Mouse (Mus musculus): Measurements from ENCODE around the gene Prkcq. TPM values are rescaled to one million over a fixed set of nuclear protein-coding genes. Genes with fewer than 3 reads are reported as not detected.

The Prkcq gene
- polyA plus RNA-seq, 1 experiment from 2014 or later: 2.8 TPM

- DNase-seq (ENCODE audit: low spot score) (no peak), ATAC-seq (replicated peaks; ENCODE audit: low FRiP score, low TSS enrichment, low read depth) (no peak)
- Histone ChIP-seq H3K36me3 (ENCODE audit: control insufficient read depth, insufficient read depth, low read length) (no peaks in the 10 kb centered on the region), H3K4me2 (ENCODE audit: low read length) (no peak overlapping the region), H3K27me3 (replicated peaks; ENCODE audit: control insufficient read depth, insufficient read depth, low read length) (no peaks in the 10 kb centered on the region), H3K27ac (ENCODE audit: low read depth) (no peak overlapping the region), H3K9me3 (ENCODE audit: control insufficient read depth, low read length) (no peaks in the 10 kb centered on the region), H3K4me1 (replicated peaks; ENCODE audit: control insufficient read depth, insufficient read depth, low read length) (no peaks in the 10 kb centered on the region), H3K4me3 (ENCODE audit: low read depth, low read length) (no peak overlapping the region), H3K9ac (ENCODE audit: low read length) (no peak overlapping the region)
- WGBS: 81% methylated on average over 4 of the region's 4 CpGs
Measured at GRCm38 (mm10) chr2:11189150-11189767, 17.4 kb downstream of the Prkcq start.

- Histone ChIP-seq H3K27ac (ENCODE audit: low read depth) (no peak overlapping the region), H3K27me3 (replicated peaks; ENCODE audit: control insufficient read depth, insufficient read depth, low read length) (no peaks in the 10 kb centered on the region), H3K9ac (ENCODE audit: low read length) (no peak overlapping the region), H3K36me3 (ENCODE audit: control insufficient read depth, insufficient read depth, low read length) (no peaks in the 10 kb centered on the region), H3K4me1 (replicated peaks; ENCODE audit: control insufficient read depth, insufficient read depth, low read length) (no peaks in the 10 kb centered on the region), H3K9me3 (ENCODE audit: control insufficient read depth, low read length) (no peaks in the 10 kb centered on the region), H3K4me2 (ENCODE audit: low read length) (no peak overlapping the region), H3K4me3 (ENCODE audit: low read depth, low read length) (no peak overlapping the region)
- DNase-seq (ENCODE audit: low spot score) (no peak), ATAC-seq (replicated peaks; ENCODE audit: low FRiP score, low TSS enrichment, low read depth) (no peak)
- 44% methylated on average over 12 of the region's 12 CpGs for WGBS
Measured at GRCm38 (mm10) chr2:11192281-11193098, 20.6 kb downstream of the Prkcq start.

- Histone ChIP-seq H3K27ac (ENCODE audit: low read depth) (no peak overlapping the region), H3K4me1 (replicated peaks; ENCODE audit: control insufficient read depth, insufficient read depth, low read length) (no peaks in the 10 kb centered on the region), H3K9ac (ENCODE audit: low read length) (no peak overlapping the region), H3K4me3 (ENCODE audit: low read depth, low read length) (no peak overlapping the region), H3K36me3 (ENCODE audit: control insufficient read depth, insufficient read depth, low read length) (no peaks in the 10 kb centered on the region), H3K9me3 (ENCODE audit: control insufficient read depth, low read length) (no peaks in the 10 kb centered on the region), H3K27me3 (replicated peaks; ENCODE audit: control insufficient read depth, insufficient read depth, low read length) (no peaks in the 10 kb centered on the region), H3K4me2 (ENCODE audit: low read length) (no peak overlapping the region)
- DNase-seq (ENCODE audit: low spot score) (no peak), ATAC-seq (replicated peaks; ENCODE audit: low FRiP score, low TSS enrichment, low read depth) (no peak)
- WGBS: 73% methylated on average over 6 of the region's 6 CpGs
Measured at GRCm38 (mm10) chr2:11193099-11193618, 21.3 kb downstream of the Prkcq start.

- H3K36me3 ChIP-seq (ENCODE audit: control insufficient read depth, insufficient read depth, low read length): no peaks in the 10 kb centered on the region
- no peaks in the 10 kb centered on the region for H3K9me3 ChIP-seq (ENCODE audit: control insufficient read depth, low read length)
- H3K27me3 ChIP-seq (replicated peaks; ENCODE audit: control insufficient read depth, insufficient read depth, low read length): no peaks in the 10 kb centered on the region
- H3K4me3 ChIP-seq (ENCODE audit: low read depth, low read length): no peak overlapping the region
- H3K9ac ChIP-seq (ENCODE audit: low read length): no peak overlapping the region
- no peak overlapping the region for H3K4me2 ChIP-seq (ENCODE audit: low read length)
- no peak for DNase-seq (ENCODE audit: low spot score)
- ATAC-seq (replicated peaks; ENCODE audit: low FRiP score, low TSS enrichment, low read depth): no peak
- H3K27ac ChIP-seq (ENCODE audit: low read depth): no peak overlapping the region
- WGBS: 70% methylated on average over 5 of the region's 5 CpGs
- H3K4me1 ChIP-seq (replicated peaks; ENCODE audit: control insufficient read depth, insufficient read depth, low read length): no peaks in the 10 kb centered on the region
Measured at GRCm38 (mm10) chr2:11194732-11195340, 22.9 kb downstream of the Prkcq start.

- H3K27ac ChIP-seq (ENCODE audit: low read depth): no peak overlapping the region
Measured at GRCm38 (mm10) chr2:11196071-11196470, 24.2 kb downstream of the Prkcq start.

GRCm38 (mm10) chr2:11196952-11197559 lies 25.1 kb downstream of the Prkcq start:
- no peak overlapping the region for H3K27ac ChIP-seq (ENCODE audit: low read depth)
- 91% methylated on average over 5 of the region's 5 CpGs for WGBS
- no peak for ATAC-seq (replicated peaks; ENCODE audit: low FRiP score, low TSS enrichment, low read depth)
- H3K36me3 ChIP-seq (ENCODE audit: control insufficient read depth, insufficient read depth, low read length): no peaks in the 10 kb centered on the region
- H3K9me3 ChIP-seq (ENCODE audit: control insufficient read depth, low read length): no peaks in the 10 kb centered on the region
- H3K9ac ChIP-seq (ENCODE audit: low read length): no peak overlapping the region
- no peak overlapping the region for H3K4me2 ChIP-seq (ENCODE audit: low read length)
- H3K4me3 ChIP-seq (ENCODE audit: low read depth, low read length): no peak overlapping the region
- H3K27me3 ChIP-seq (replicated peaks; ENCODE audit: control insufficient read depth, insufficient read depth, low read length): no peaks in the 10 kb centered on the region
- DNase-seq (ENCODE audit: low spot score): no peak
- no peaks in the 10 kb centered on the region for H3K4me1 ChIP-seq (replicated peaks; ENCODE audit: control insufficient read depth, insufficient read depth, low read length)

More at GRCm38 (mm10) chr2:11196071-11196470, 24.2 kb downstream of the Prkcq start:
- Histone ChIP-seq H3K9me3 (ENCODE audit: control insufficient read depth, low read length) (no peaks in the 10 kb centered on the region), H3K9ac (ENCODE audit: low read length) (no peak overlapping the region), H3K4me1 (replicated peaks; ENCODE audit: control insufficient read depth, insufficient read depth, low read length) (no peaks in the 10 kb centered on the region), H3K27me3 (replicated peaks; ENCODE audit: control insufficient read depth, insufficient read depth, low read length) (no peaks in the 10 kb centered on the region), H3K36me3 (ENCODE audit: control insufficient read depth, insufficient read depth, low read length) (no peaks in the 10 kb centered on the region), H3K4me3 (ENCODE audit: low read depth, low read length) (no peak overlapping the region), H3K4me2 (ENCODE audit: low read length) (no peak overlapping the region)
- ATAC-seq (replicated peaks; ENCODE audit: low FRiP score, low TSS enrichment, low read depth): no peak
- WGBS: 85% methylated on average over 2 of the region's 2 CpGs
- no peak for DNase-seq (ENCODE audit: low spot score)

- no peak for ATAC-seq (replicated peaks; ENCODE audit: low FRiP score, low TSS enrichment, low read depth)
- WGBS: 71% methylated on average over 5 of the region's 5 CpGs
- no peak overlapping the region for H3K4me3 ChIP-seq (ENCODE audit: low read depth, low read length)
Measured at GRCm38 (mm10) chr2:11199624-11200023, 27.7 kb downstream of the Prkcq start.

GRCm38 (mm10) chr2:11202841-11203240 lies 30.9 kb downstream of the Prkcq start:
- DNase-seq (ENCODE audit: low spot score) (no peak), ATAC-seq (replicated peaks; ENCODE audit: low FRiP score, low TSS enrichment, low read depth) (no peak)
- Histone ChIP-seq H3K27me3 (replicated peaks; ENCODE audit: control insufficient read depth, insufficient read depth, low read length) (no peaks in the 10 kb centered on the region), H3K4me1 (replicated peaks; ENCODE audit: control insufficient read depth, insufficient read depth, low read length) (no peaks in the 10 kb centered on the region), H3K36me3 (ENCODE audit: control insufficient read depth, insufficient read depth, low read length) (no peaks in the 10 kb centered on the region), H3K4me2 (ENCODE audit: low read length) (no peak overlapping the region), H3K9ac (ENCODE audit: low read length) (no peak overlapping the region), H3K27ac (ENCODE audit: low read depth) (no peak overlapping the region), H3K4me3 (ENCODE audit: low read depth, low read length) (no peak overlapping the region), H3K9me3 (ENCODE audit: control insufficient read depth, low read length) (no peaks in the 10 kb centered on the region)
- WGBS: 91% methylated on average over 11 of the region's 11 CpGs

More at GRCm38 (mm10) chr2:11199624-11200023, 27.7 kb downstream of the Prkcq start:
- Histone ChIP-seq H3K9ac (ENCODE audit: low read length) (no peak overlapping the region), H3K27me3 (replicated peaks; ENCODE audit: control insufficient read depth, insufficient read depth, low read length) (no peaks in the 10 kb centered on the region), H3K4me1 (replicated peaks; ENCODE audit: control insufficient read depth, insufficient read depth, low read length) (no peaks in the 10 kb centered on the region), H3K36me3 (ENCODE audit: control insufficient read depth, insufficient read depth, low read length) (no peaks in the 10 kb centered on the region), H3K4me2 (ENCODE audit: low read length) (no peak overlapping the region), H3K9me3 (ENCODE audit: control insufficient read depth, low read length) (no peaks in the 10 kb centered on the region), H3K27ac (ENCODE audit: low read depth) (no peak overlapping the region)
- no peak for DNase-seq (ENCODE audit: low spot score)
